Mouse (Mus musculus) T-helper 1 cell (primary cell): Measurements from ENCODE around the gene Ints3.

Source experiments
- in situ Hi-C: fragments of 300-600 bp; cut with MboI, MseI; formaldehyde crosslinking; loops from one replicate; pipeline ENCODE4 v1.15.1; 2025; ENCODE audit warnings: high pct_unique_total_duplicates

Gene Ints3

GRCm38 (mm10) chr3:90391941-90392340 lies 41.5 kb downstream of the Ints3 start:
- in situ Hi-C loops, result no loop called here

- in situ Hi-C loops, result no loop called here
Observed at GRCm38 (mm10) chr3:90391004-90391403, 42.4 kb downstream of the Ints3 start.

GRCm38 (mm10) chr3:90389511-90390490 lies 43.6 kb downstream of the Ints3 start, which contains the start of gene Slc27a3:
TSS of gene Slc27a3 (minus strand) at chr3:90389938.
- in situ Hi-C loops, result no loop called here

GRCm38 (mm10) chr3:90388726-90389510 lies 44.5 kb downstream of the Ints3 start:
- in situ Hi-C loops, result no loop called here

- in situ Hi-C loops, result no loop called here
Observed at GRCm38 (mm10) chr3:90388192-90388591, 45.2 kb downstream of the Ints3 start.

- in situ Hi-C loops, result no loop called here
Observed at GRCm38 (mm10) chr3:90387483-90387882, 45.9 kb downstream of the Ints3 start.

- in situ Hi-C loops, result no loop called here
Observed at GRCm38 (mm10) chr3:90386817-90387216, 46.6 kb downstream of the Ints3 start.

- in situ Hi-C loops, result no loop called here
Observed at GRCm38 (mm10) chr3:90384851-90385375, 48.5 kb downstream of the Ints3 start.

- in situ Hi-C loops, result no loop called here
Observed at GRCm38 (mm10) chr3:90383690-90384089, 49.7 kb downstream of the Ints3 start.

- in situ Hi-C loops, result no loop called here
Observed at GRCm38 (mm10) chr3:90381727-90382126, 51.7 kb downstream of the Ints3 start.

GRCm38 (mm10) chr3:90378496-90378895 lies 54.9 kb downstream of the Ints3 start:
- in situ Hi-C loops, result no loop called here

GRCm38 (mm10) chr3:90376247-90376585 lies 57.2 kb downstream of the Ints3 start:
- in situ Hi-C loops, result no loop called here

- in situ Hi-C loops, result no loop called here
Observed at GRCm38 (mm10) chr3:90375562-90376246, 57.7 kb downstream of the Ints3 start.

- in situ Hi-C loops, result loop anchor here (5.0 kb wide), 1 partner anchor 157 kb away; no protein-coding TSS in a partner anchor
Observed at GRCm38 (mm10) chr3:90374368-90374767, 59.1 kb downstream of the Ints3 start.

GRCm38 (mm10) chr3:90373432-90374028 lies 59.9 kb downstream of the Ints3 start:
- in situ Hi-C loops, result loop anchor here (5.0 kb wide), 1 partner anchor 156 kb away; no protein-coding TSS in a partner anchor

- in situ Hi-C loops, result loop anchor here (5.0 kb wide), 1 partner anchor 156 kb away; no protein-coding TSS in a partner anchor
Observed at GRCm38 (mm10) chr3:90372817-90373216, 60.6 kb downstream of the Ints3 start.

GRCm38 (mm10) chr3:90371857-90372256 lies 61.6 kb downstream of the Ints3 start:
- in situ Hi-C loops, result loop anchor here (5.0 kb wide), 1 partner anchor 155 kb away; no protein-coding TSS in a partner anchor

- in situ Hi-C loops, result no loop called here
Observed at GRCm38 (mm10) chr3:90369041-90369440, 64.4 kb downstream of the Ints3 start.

- in situ Hi-C loops, result no loop called here
Observed at GRCm38 (mm10) chr3:90367001-90367632, 66.3 kb downstream of the Ints3 start.

GRCm38 (mm10) chr3:90362346-90362745 lies 71.1 kb downstream of the Ints3 start:
- in situ Hi-C loops, result no loop called here
